18 mouse cellular contexts compared by ENCODE assay signal in genomic region chr1:161887679-161888260, GRCm38 (mm10). TPM values are rescaled to one million over a fixed set of nuclear protein-coding genes. Genes with fewer than 3 reads are reported as not detected.
DNase-seq lines count a peak whose midpoint lies in the region; ATAC-seq and TF ChIP-seq lines count a peak whose summit lies in the region.
"Had no signal": no experiment of that assay in that cellular context is flagged by ENCODE, and none has a peak within 500 bp of the region (broad histone marks: within the 10 kb centered on the region; RNA-seq: fewer than 3 reads in every experiment).

No protein-coding gene starts in this region.

- no peak for TF ChIP-seq POLR2A in brain, embryonic 14.5 days (IDR thresholded peaks at IDR 0.05; ENCODE audit: borderline replicate concordance, extremely low read depth, insufficient read depth, insufficient read length, poor library complexity, severe bottlenecking)

- no peaks in the 10 kb centered on the region for H3K36me3 ChIP-seq in liver, embryonic 13.5 days
- no peaks in the 10 kb centered on the region for H3K36me3 ChIP-seq in liver, embryonic 11.5 days (ENCODE audit: control insufficient read depth, insufficient read depth, low read length)
- H3K36me3 ChIP-seq: embryonic facial prominence, embryonic 10.5 days; forebrain, embryonic 15.5 days; heart, embryonic 12.5 days; hindbrain, embryonic 15.5 days had no signal

- H3K27me3 ChIP-seq in liver, embryonic 13.5 days: no peaks in the 10 kb centered on the region
- H3K27me3 ChIP-seq in liver, embryonic 11.5 days (replicated peaks; ENCODE audit: control insufficient read depth, insufficient read depth, low read length): no peaks in the 10 kb centered on the region
- H3K27me3 ChIP-seq: forebrain, embryonic 15.5 days; heart, embryonic 12.5 days; hindbrain, embryonic 15.5 days had no signal

- H3K9ac ChIP-seq in liver, embryonic 13.5 days: no peak overlapping the region
- H3K9ac ChIP-seq in liver, embryonic 11.5 days (ENCODE audit: low read depth, low read length): no peak overlapping the region
- H3K9ac ChIP-seq: forebrain, embryonic 15.5 days; heart, embryonic 12.5 days; hindbrain, embryonic 15.5 days had no signal

- no peak overlapping the region for H3K4me2 ChIP-seq in liver, embryonic 13.5 days
- no peak overlapping the region for H3K4me2 ChIP-seq in liver, embryonic 11.5 days
- H3K4me2 ChIP-seq: forebrain, embryonic 15.5 days; heart, embryonic 12.5 days; hindbrain, embryonic 15.5 days had no signal

- DNase-seq in liver, embryonic 13.5 days: no peak
- no peak for DNase-seq in liver, embryonic 11.5 days (ENCODE audit: low spot score)
- DNase-seq in brain, embryonic 14.5 days (ENCODE audit: low read depth): peak; percentile 5
- DNase-seq in ovary, postnatal 36 days (ENCODE audit: low spot score): no peak
- DNase-seq in left cerebral cortex, adult 11 months (ENCODE audit: low spot score): no peak
- DNase-seq in right cerebral cortex, postnatal 25 days: no peak
- DNase-seq: adrenal gland, postnatal 10 days; cerebellum, adult 11-12 months; cerebellum, adult 9-10 months; cerebellum, postnatal 25 days; gastrocnemius, postnatal 10 days; heart, adult 2 months had no signal

- no peak for TF ChIP-seq CTCF in brain, embryonic 14.5 days (IDR thresholded peaks at IDR 0.05; ENCODE audit: borderline replicate concordance, extremely low read depth, insufficient read depth, insufficient read length)

- no peak overlapping the region for H3K4me3 ChIP-seq in liver, embryonic 13.5 days (replicated peaks)
- no peak overlapping the region for H3K4me3 ChIP-seq in liver, embryonic 11.5 days (ENCODE audit: low read depth, low read length)
- H3K4me3 ChIP-seq: embryonic facial prominence, embryonic 10.5 days; erythroblast, embryonic 14.5 days; forebrain, embryonic 15.5 days; heart, adult 2 months; heart, embryonic 12.5 days; hindbrain, embryonic 15.5 days had no signal

- WGBS in liver, embryonic 13.5 days (ENCODE audit: insufficient replicate concordance): 49% methylated on average over 12 of the region's 12 CpGs
- 76% methylated on average over 12 of the region's 12 CpGs for WGBS in liver, embryonic 11.5 days

- ATAC-seq in liver, embryonic 13.5 days (ENCODE audit: low read depth): peak; percentile 43
- no peak; the same call in 1 of the 2 replicates for ATAC-seq in liver, embryonic 11.5 days (replicated peaks; ENCODE audit: low FRiP score)
- 0 out of 2 replicates have a peak, but pooled peaks have one; percentile 10 for ATAC-seq in granulocyte monocyte progenitor cell, adult 5-6 weeks (replicated peaks; ENCODE audit: poor library complexity, severe bottlenecking)
- ATAC-seq: forebrain, embryonic 15.5 days had no signal

- no peaks in the 10 kb centered on the region for H3K9me3 ChIP-seq in liver, embryonic 13.5 days (replicated peaks)
- no peaks in the 10 kb centered on the region for H3K9me3 ChIP-seq in liver, embryonic 11.5 days (ENCODE audit: control insufficient read depth, low read length)
- H3K9me3 ChIP-seq: embryonic facial prominence, embryonic 10.5 days; forebrain, embryonic 15.5 days; heart, embryonic 12.5 days; hindbrain, embryonic 15.5 days had no signal

- no peak overlapping the region for H3K27ac ChIP-seq in liver, embryonic 13.5 days
- H3K27ac ChIP-seq in liver, embryonic 11.5 days (ENCODE audit: low read depth, low read length): no peak overlapping the region
- H3K27ac ChIP-seq: embryonic facial prominence, embryonic 10.5 days; forebrain, embryonic 15.5 days; heart, adult 2 months; hindbrain, embryonic 15.5 days had no signal

- peaks cover 23% of the 10 kb centered on the region for H3K4me1 ChIP-seq in liver, embryonic 13.5 days (replicated peaks)
- H3K4me1 ChIP-seq in liver, embryonic 11.5 days (replicated peaks; ENCODE audit: control insufficient read depth, insufficient read depth, low read length): no peaks in the 10 kb centered on the region
- H3K4me1 ChIP-seq: embryonic facial prominence, embryonic 10.5 days; forebrain, embryonic 15.5 days; hindbrain, embryonic 15.5 days had no signal

RNA-seq across cellular contexts. Expression of gene Suco, which starts 11.3 kb away (rescaled TPM):
- 10.7 and 12.2 TPM in 2 replicates for polyA plus RNA-seq in liver, embryonic 13.5 days (2015; fragmentation: Nextera tagmentation; extraction: Ambion mirVana)
- 16.7 and 22.3 TPM in 2 replicates for polyA plus RNA-seq in liver, embryonic 11.5 days (2014; fragmentation: Nextera tagmentation; extraction: Ambion mirVana)
- 21.6 and 22.8 TPM in 2 replicates for polyA plus RNA-seq in brain, embryonic 14.5 days (2012; rRNA removed)
- total RNA-seq in granulocyte monocyte progenitor cell, adult 5-6 weeks (2014; fragmentation: Nextera tagmentation): 25.1 and 30.5 TPM in 2 replicates
- 102 and 110 TPM in 2 replicates for total RNA-seq in granulocyte monocyte progenitor cell, adult 5-6 weeks (2017)
